Mouse (Mus musculus): ENCODE results near the gene 4930556J24Rik.

- TF ChIP-seq CTCF (IDR thresholded peaks at IDR 0.05; ENCODE audit: control insufficient read depth, insufficient read depth, insufficient read length), result no peak
- no peak for TF ChIP-seq USF1 (IDR thresholded peaks at IDR 0.05; ENCODE audit: low read depth)
- no peak for TF ChIP-seq MYOD1 (IDR thresholded peaks at IDR 0.05; ENCODE audit: control insufficient read depth, insufficient read length, low read depth)
- no peak for TF ChIP-seq MAX (IDR thresholded peaks at IDR 0.05)
Observed at GRCm38 (mm10) chr11:3969837-3970236, 6.7 kb downstream of the 4930556J24Rik start.

Data from C2C12 (cell line).